Mouse (Mus musculus): ENCODE results near the gene Rps18. TPM values are rescaled to one million over a fixed set of nuclear protein-coding genes. Genes with fewer than 3 reads are reported as not detected.

The Rps18 gene
- total and polyA plus RNA-seq, 2 experiments from 2014 or later, result 876 to 1,357 TPM

- Histone ChIP-seq H3K4me1 (ENCODE audit: insufficient read depth) (peaks cover 17% of the 10 kb centered on the region), H3K9me3 (ENCODE audit: low read length) (no peaks in the 10 kb centered on the region), H3K9ac (peak within 1 kb of the TSS; percentile 76), H3K4me3 (ENCODE audit: low read depth, low read length) (peak within 1 kb of the TSS; percentile 49), H3K4me2 (ENCODE audit: low read depth) (peak within 1 kb of the TSS; percentile 97), H3K27me3 (ENCODE audit: insufficient read depth, low read length) (no peaks in the 10 kb centered on the region), H3K36me3 (ENCODE audit: insufficient read depth) (peaks cover 38% of the 10 kb centered on the region), H3K27ac (ENCODE audit: low read depth, low read length) (peak within 1 kb of the TSS; percentile 91)
- 4% methylated on average over 45 of the region's 45 CpGs for WGBS
- ATAC-seq, result peak; percentile 84
- peak; percentile 37 for TF ChIP-seq CTCF (IDR thresholded peaks at IDR 0.05; ENCODE audit: low read depth)
- peak; percentile 89 for DNase-seq
Observed at GRCm38 (mm10) chr17:33951021-33951946, 4.5 kb downstream of the Rps18 start, which contains the start of gene B3galt4. Gene B3galt4, minus strand, starts transcription at chr17:33951488.

- Histone ChIP-seq H3K9me3 (ENCODE audit: low read length) (no peaks in the 10 kb centered on the region), H3K27me3 (ENCODE audit: insufficient read depth, low read length) (no peaks in the 10 kb centered on the region), H3K9ac (peak overlapping the region; percentile 76), H3K4me3 (ENCODE audit: low read depth, low read length) (peak overlapping the region; percentile 49), H3K4me1 (ENCODE audit: insufficient read depth) (peaks cover 17% of the 10 kb centered on the region), H3K27ac (ENCODE audit: low read depth, low read length) (peak overlapping the region; percentile 91), H3K4me2 (ENCODE audit: low read depth) (peak overlapping the region; percentile 97), H3K36me3 (ENCODE audit: insufficient read depth) (peaks cover 45% of the 10 kb centered on the region)
- TF ChIP-seq CTCF (IDR thresholded peaks at IDR 0.05; ENCODE audit: low read depth), result no peak
- WGBS, result 79% methylated on average over 10 of the region's 10 CpGs
- ATAC-seq (no peak), DNase-seq (no peak)
Observed at GRCm38 (mm10) chr17:33950131-33950625, 5.6 kb downstream of the Rps18 start.

GRCm38 (mm10) chr17:33948905-33949537 lies 6.8 kb downstream of the Rps18 start:
- H3K27ac ChIP-seq (ENCODE audit: low read depth, low read length), result no peak overlapping the region
- H3K9ac ChIP-seq, result no peak overlapping the region
- H3K36me3 ChIP-seq (ENCODE audit: insufficient read depth), result peaks cover 53% of the 10 kb centered on the region
- no peaks in the 10 kb centered on the region for H3K27me3 ChIP-seq (ENCODE audit: insufficient read depth, low read length)
- peaks cover 9% of the 10 kb centered on the region; the same call in 1 of the 2 replicates for H3K4me1 ChIP-seq (ENCODE audit: insufficient read depth)
- no peak for TF ChIP-seq CTCF (IDR thresholded peaks at IDR 0.05; ENCODE audit: low read depth)
- ATAC-seq, result no peak
- H3K4me3 ChIP-seq (ENCODE audit: low read depth, low read length), result no peak overlapping the region
- H3K4me2 ChIP-seq (ENCODE audit: low read depth), result no peak overlapping the region
- DNase-seq, result no peak
- no peaks in the 10 kb centered on the region for H3K9me3 ChIP-seq (ENCODE audit: low read length)
- WGBS, result 87% methylated on average over 19 of the region's 19 CpGs

GRCm38 (mm10) chr17:33948090-33948904 lies 7.5 kb downstream of the Rps18 start:
- H3K36me3 ChIP-seq (ENCODE audit: insufficient read depth), result peaks cover 54% of the 10 kb centered on the region
- H3K4me2 ChIP-seq (ENCODE audit: low read depth), result no peak overlapping the region
- H3K9me3 ChIP-seq (ENCODE audit: low read length), result no peaks in the 10 kb centered on the region
- 91% methylated on average over 22 of the region's 22 CpGs for WGBS
- peaks cover 9% of the 10 kb centered on the region; the same call in 1 of the 2 replicates for H3K4me1 ChIP-seq (ENCODE audit: insufficient read depth)
- TF ChIP-seq CTCF (IDR thresholded peaks at IDR 0.05; ENCODE audit: low read depth), result no peak
- ATAC-seq (no peak), DNase-seq (no peak)
- no peak overlapping the region for H3K27ac ChIP-seq (ENCODE audit: low read depth, low read length)
- no peak overlapping the region for H3K4me3 ChIP-seq (ENCODE audit: low read depth, low read length)
- no peaks in the 10 kb centered on the region for H3K27me3 ChIP-seq (ENCODE audit: insufficient read depth, low read length)
- no peak overlapping the region for H3K9ac ChIP-seq

GRCm38 (mm10) chr17:33947430-33948089 lies 8.2 kb downstream of the Rps18 start:
- peaks cover 9% of the 10 kb centered on the region; the same call in 1 of the 2 replicates for H3K4me1 ChIP-seq (ENCODE audit: insufficient read depth)
- H3K4me2 ChIP-seq (ENCODE audit: low read depth), result no peak overlapping the region
- peaks cover 53% of the 10 kb centered on the region for H3K36me3 ChIP-seq (ENCODE audit: insufficient read depth)
- TF ChIP-seq CTCF (IDR thresholded peaks at IDR 0.05; ENCODE audit: low read depth), result no peak
- H3K4me3 ChIP-seq (ENCODE audit: low read depth, low read length), result no peak overlapping the region
- ATAC-seq (no peak), DNase-seq (no peak)
- H3K27ac ChIP-seq (ENCODE audit: low read depth, low read length), result no peak overlapping the region
- H3K27me3 ChIP-seq (ENCODE audit: insufficient read depth, low read length), result no peaks in the 10 kb centered on the region
- H3K9ac ChIP-seq, result no peak overlapping the region
- no peaks in the 10 kb centered on the region for H3K9me3 ChIP-seq (ENCODE audit: low read length)
- 90% methylated on average over 10 of the region's 10 CpGs for WGBS

GRCm38 (mm10) chr17:33943454-33943853 lies 12.3 kb downstream of the Rps18 start:
- H3K4me3 ChIP-seq (ENCODE audit: low read depth, low read length), result no peak overlapping the region
- no peaks in the 10 kb centered on the region for H3K27me3 ChIP-seq (ENCODE audit: insufficient read depth, low read length)
- DNase-seq (no peak), ATAC-seq (no peak)
- WGBS, result 96% methylated on average over 15 of the region's 15 CpGs
- H3K27ac ChIP-seq (ENCODE audit: low read depth, low read length), result no peak overlapping the region
- H3K9ac ChIP-seq, result no peak overlapping the region
- H3K9me3 ChIP-seq (ENCODE audit: low read length), result no peaks in the 10 kb centered on the region
- no peak for TF ChIP-seq CTCF (IDR thresholded peaks at IDR 0.05; ENCODE audit: low read depth)
- H3K36me3 ChIP-seq (ENCODE audit: insufficient read depth), result peaks cover 42% of the 10 kb centered on the region
- H3K4me2 ChIP-seq (ENCODE audit: low read depth), result no peak overlapping the region
- peaks cover 12% of the 10 kb centered on the region for H3K4me1 ChIP-seq (ENCODE audit: insufficient read depth)
